Mouse (Mus musculus) CH12.LX (cell line): Measurements from ENCODE around the gene Arhgef7. TPM values are rescaled to one million over a fixed set of nuclear protein-coding genes. Genes with fewer than 3 reads are reported as not detected.

Experiments
- DNase-seq: peaks from one replicate; pipeline ENCODE4 v3.0.0-alpha.2; 2013; ENCODE audit errors: extremely low read depth
- H3K27ac ChIP-seq: 2 replicates; pipeline ENCODE4 v1.5.1; 2012; ENCODE audit warnings: low read depth, mild to moderate bottlenecking, control low read depth, moderate library complexity; ENCODE audit not compliant: insufficient read depth
- H3K27me3 ChIP-seq: replicated peaks from 2 replicates; pipeline ENCODE3; 2012; ENCODE audit warnings: inconsistent platforms
- H3K36me3 ChIP-seq, 2 experiments: replicated peaks in 1 of 2; 2 replicates each; pipeline versions ENCODE3 to v1.6.1; 2012; ENCODE audit warnings: inconsistent platforms in 1 of 2, low read length in 1 of 2, mild to moderate bottlenecking in 1 of 2, mixed read lengths in 1 of 2, moderate library complexity in 1 of 2; ENCODE audit not compliant: control insufficient read depth in 1 of 2, insufficient read depth in 1 of 2
- H3K4me1 ChIP-seq, 2 experiments: 2 replicates each; pipeline ENCODE4 v1.6.1; 2012; ENCODE audit warnings: inconsistent platforms in 1 of 2, moderate library complexity in 1 of 2; ENCODE audit not compliant: insufficient read depth in 2 of 2, control insufficient read depth in 1 of 2
- H3K4me2 ChIP-seq: 2 replicates; pipeline ENCODE4 v1.6.1; 2012; ENCODE audit warnings: low read depth, mild to moderate bottlenecking, control low read depth; ENCODE audit not compliant: poor library complexity, insufficient read depth, severe bottlenecking
- H3K4me3 ChIP-seq, 3 experiments: fragments of 150-350 bp in 1 of 3; sonication (generic) in 1 of 3; replicated peaks in 1 of 3; 2 replicates each; pipeline versions ENCODE3 to v1.5.1; 2011 to 2012; ENCODE audit warnings: low read depth in 2 of 3, low read length in 2 of 3, mild to moderate bottlenecking in 2 of 3, moderate library complexity in 2 of 3, control low read depth in 1 of 3, improper control_type of control experiment in 1 of 3, inconsistent platforms in 1 of 3, mixed read lengths in 1 of 3; ENCODE audit not compliant: poor library complexity in 1 of 3
- H3K79me2 ChIP-seq: replicated peaks from 2 replicates; pipeline ENCODE4 v1.6.1; 2012; ENCODE audit warnings: mild to moderate bottlenecking, moderate library complexity; ENCODE audit not compliant: control insufficient read depth, poor library complexity, insufficient read depth, severe bottlenecking; ENCODE audit errors: extremely low read depth
- H3K9ac ChIP-seq: 2 replicates; pipeline ENCODE4 v1.6.1; 2012; ENCODE audit warnings: low read depth, mild to moderate bottlenecking, control low read depth, moderate library complexity; ENCODE audit not compliant: insufficient read depth
- H3K9me3 ChIP-seq: replicated peaks from 2 replicates; pipeline ENCODE3; 2012; ENCODE audit warnings: low read length, inconsistent platforms, mixed read lengths
- BHLHE40 ChIP-seq: IDR thresholded peaks from 2 replicates; pipeline ENCODE4 v1.6.1; 2011; ENCODE audit warnings: mild to moderate bottlenecking, low read depth, low read length, improper control_type of control experiment
- CHD2 ChIP-seq: IDR thresholded peaks from 2 replicates; pipeline ENCODE4 v1.6.1; 2011; ENCODE audit warnings: low read length, improper control_type of control experiment
- CTCF ChIP-seq, 2 experiments: IDR thresholded peaks in 1 of 2; conservative IDR thresholded peaks in 1 of 2; 2 replicates each; pipeline ENCODE4 v1.5.1; 2011 to 2012; ENCODE audit warnings: low read depth in 2 of 2, low read length in 2 of 2, improper control_type of control experiment in 1 of 2, inconsistent platforms in 1 of 2, mild to moderate bottlenecking in 1 of 2, moderate library complexity in 1 of 2
- E2F4 ChIP-seq: IDR thresholded peaks from 2 replicates; pipeline ENCODE4 v1.6.1; 2011; ENCODE audit warnings: low read depth, low read length, improper control_type of control experiment; ENCODE audit not compliant: insufficient replicate concordance
- EP300 ChIP-seq: IDR thresholded peaks from 2 replicates; pipeline ENCODE4 v1.6.1; 2011; ENCODE audit warnings: low read length, improper control_type of control experiment
- ETS1 ChIP-seq: conservative IDR thresholded peaks from 2 replicates; pipeline ENCODE4 v1.6.1; 2012; ENCODE audit warnings: low read depth, mild to moderate bottlenecking, inconsistent platforms, low read length, improper control_type of control experiment, moderate library complexity
- GABPA ChIP-seq: IDR thresholded peaks from 2 replicates; pipeline ENCODE4 v1.6.1; 2012; ENCODE audit warnings: low read depth, low read length, improper control_type of control experiment, inconsistent platforms; ENCODE audit not compliant: insufficient replicate concordance
- IRF4 ChIP-seq: IDR thresholded peaks from 2 replicates; pipeline ENCODE4 v1.6.1; 2014; ENCODE audit warnings: low read depth, mild to moderate bottlenecking, inconsistent platforms, low read length, improper control_type of control experiment
- JUN ChIP-seq: IDR thresholded peaks from 2 replicates; pipeline ENCODE4 v1.6.1; 2011; ENCODE audit warnings: low read depth, mild to moderate bottlenecking, low read length, improper control_type of control experiment, moderate library complexity; ENCODE audit not compliant: insufficient read depth
- JUND ChIP-seq: conservative IDR thresholded peaks from 2 replicates; pipeline ENCODE4 v1.6.1; 2011; ENCODE audit warnings: low read depth, low read length, improper control_type of control experiment
- KAT2A ChIP-seq: IDR thresholded peaks from 2 replicates; pipeline ENCODE4 v1.6.1; 2012; ENCODE audit warnings: low read length, improper control_type of control experiment, inconsistent platforms; ENCODE audit not compliant: insufficient replicate concordance
- MAFK ChIP-seq: IDR thresholded peaks from 2 replicates; pipeline ENCODE4 v1.6.1; 2011; ENCODE audit warnings: low read length, improper control_type of control experiment; ENCODE audit not compliant: insufficient replicate concordance
- MAZ ChIP-seq: IDR thresholded peaks from 2 replicates; pipeline ENCODE4 v1.6.1; 2012; ENCODE audit warnings: low read depth, mild to moderate bottlenecking, inconsistent platforms, low read length, improper control_type of control experiment, moderate library complexity
- MEF2A ChIP-seq: IDR thresholded peaks from 2 replicates; pipeline ENCODE4 v1.6.1; 2014; ENCODE audit warnings: low read depth, mild to moderate bottlenecking, inconsistent platforms, low read length, improper control_type of control experiment, borderline replicate concordance
- NELFE ChIP-seq: IDR thresholded peaks from 2 replicates; pipeline ENCODE4 v1.6.1; 2011; ENCODE audit warnings: low read depth, low read length, improper control_type of control experiment
- NRF1 ChIP-seq: IDR thresholded peaks from 2 replicates; pipeline ENCODE4 v1.6.1; 2014; ENCODE audit warnings: low read depth, mild to moderate bottlenecking, inconsistent platforms, low read length, improper control_type of control experiment, moderate library complexity
- PAX5 ChIP-seq: IDR thresholded peaks from 2 replicates; pipeline ENCODE4 v1.6.1; 2012; ENCODE audit warnings: low read length, inconsistent platforms, mixed read lengths
- POLR2A ChIP-seq: IDR thresholded peaks from 2 replicates; pipeline ENCODE4 v1.6.1; 2011; ENCODE audit warnings: low read depth, mild to moderate bottlenecking, improper control_type of control experiment, low read length
- RCOR1 ChIP-seq: conservative IDR thresholded peaks from 2 replicates; pipeline ENCODE4 v1.6.1; 2012; ENCODE audit warnings: low read depth, mild to moderate bottlenecking, inconsistent platforms, low read length, improper control_type of control experiment
- SIN3A ChIP-seq: IDR thresholded peaks from 2 replicates; pipeline ENCODE4 v1.6.1; 2012; ENCODE audit warnings: low read length, improper control_type of control experiment, inconsistent platforms
- TBP ChIP-seq: conservative IDR thresholded peaks from 2 replicates; pipeline ENCODE4 v1.6.1; 2011; ENCODE audit warnings: low read depth, low read length, improper control_type of control experiment
- UBTF ChIP-seq: IDR thresholded peaks from 2 replicates; pipeline ENCODE4 v1.6.1; 2012; ENCODE audit warnings: low read depth, mild to moderate bottlenecking, inconsistent platforms, low read length, improper control_type of control experiment, moderate library complexity
- USF1 ChIP-seq: IDR thresholded peaks from 2 replicates; pipeline ENCODE4 v1.6.1; 2014; ENCODE audit warnings: low read depth, mild to moderate bottlenecking, inconsistent platforms, low read length, improper control_type of control experiment
- ZC3H11A ChIP-seq: IDR thresholded peaks from 2 replicates; pipeline ENCODE4 v1.6.1; 2012; ENCODE audit warnings: low read depth, mild to moderate bottlenecking, inconsistent platforms, low read length, improper control_type of control experiment
- ZKSCAN1 ChIP-seq: IDR thresholded peaks from 2 replicates; pipeline ENCODE4 v1.6.1; 2012; ENCODE audit warnings: low read depth, inconsistent platforms, low read length, improper control_type of control experiment, borderline replicate concordance
- ZMIZ1 ChIP-seq: IDR thresholded peaks from 2 replicates; pipeline ENCODE4 v1.6.1; 2012; ENCODE audit warnings: low read depth, mild to moderate bottlenecking, inconsistent platforms, low read length, improper control_type of control experiment
- ZNF384 ChIP-seq: IDR thresholded peaks from 2 replicates; pipeline ENCODE4 v1.6.1; 2012; ENCODE audit warnings: low read depth, low read length, improper control_type of control experiment, inconsistent platforms
- dilution Hi-C: fragments of 300-500 bp; cut with MboI; formaldehyde crosslinking; loops from 2 replicates; pipeline ENCODE4 v1.14.3; 2020; ENCODE audit warnings: low sequenced_read_pairs; ENCODE audit not compliant: extremely low pct_unique_long_range_greater_than_20kb, extremely low pct_ligation_motif_present
- in situ Hi-C: fragments of 300-500 bp; cut with MboI; formaldehyde crosslinking; loops from 3 replicates; pipeline ENCODE4 v1.14.3; 2019; ENCODE audit warnings: low sequenced_read_pairs, low pct_ligation_motif_present, low pct_unique_long_range_greater_than_20kb, mixed read lengths
- polyA plus RNA-seq: library from polyadenylated mRNA; unstranded; fragments of >175 nt; gene quantifications from 2 replicates; pipeline ENCODE4 v1.2.1, GENCODE M21; 2012; ENCODE audit warnings: low read depth; ENCODE audit not compliant: insufficient read length
- total RNA-seq, 2 experiments: library from RNA; depleted of rRNA; stranded (reverse); fragments of 300-350 nt in 1 of 2; fragments of >200 nt in 1 of 2; gene quantifications; 2 replicates each; pipeline ENCODE4 v1.2.3; 2012 to 2014

The Arhgef7 gene
- total and polyA plus RNA-seq, 3 experiments, result 8.5 to 28.7 (median 17.0) TPM

DNA sequence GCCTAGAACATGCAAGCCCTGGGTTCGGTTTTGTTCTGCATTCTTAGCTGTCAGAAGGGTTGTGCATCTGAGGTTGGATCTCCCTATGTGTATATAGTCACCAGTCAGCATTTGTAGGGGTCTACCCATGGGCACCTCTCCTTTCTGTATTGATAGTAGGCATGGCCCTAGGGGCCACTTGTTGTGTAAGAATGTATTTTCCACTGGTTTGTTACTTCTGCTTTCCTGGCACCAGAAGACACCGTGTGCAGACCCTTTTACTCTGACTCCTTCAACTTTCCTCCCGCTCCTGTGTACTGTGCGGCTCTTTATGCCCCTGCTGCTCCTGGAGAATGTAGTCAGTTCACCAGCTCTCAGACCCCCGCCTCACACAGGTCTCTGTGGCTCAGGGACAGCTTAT lies 80.5 kb downstream of the Arhgef7 start:
- Histone ChIP-seq H3K4me2 (no peak overlapping the region), H3K4me1 (no peaks in the 10 kb centered on the region), H3K36me3 (peaks cover 71 to 98% of the 10 kb centered on the region in 2 experiments), H3K79me2 (no peaks in the 10 kb centered on the region), H3K27me3 (no peaks in the 10 kb centered on the region), H3K9me3 (no peaks in the 10 kb centered on the region), H3K9ac (no peak overlapping the region), H3K27ac (no peak overlapping the region)
- dilution Hi-C loops, result no loop called here
- TF ChIP-seq NELFE (no peak), IRF4 (no peak), MAZ (no peak), ZMIZ1 (no peak), CTCF (conservative IDR thresholded peaks at IDR 0.05 in 1 of 2, IDR thresholded peaks at IDR 0.05 in 1 of 2; ENCODE audit: low read depth in 2 of 2, low read length in 2 of 2) (no peak), KAT2A (no peak), JUN (no peak), ZKSCAN1 (no peak), EP300 (no peak), USF1 (no peak), POLR2A (no peak), PAX5 (no peak), ZNF384 (no peak), TBP (no peak), SIN3A (no peak), GABPA (no peak), RCOR1 (no peak), MAFK (no peak)
- TF ChIP-seq, all 38 proteins: peak for 0
- H3K4me3 ChIP-seq, result no peak overlapping the region
- DNase-seq, result no peak
- in situ Hi-C loops, result no loop called here

- TF ChIP-seq JUN, result no peak
- TF ChIP-seq JUND, result no peak
- TF ChIP-seq UBTF, result no peak
- TF ChIP-seq ZC3H11A, result no peak
- no peak for TF ChIP-seq ETS1
- TF ChIP-seq CHD2, result no peak
- no peak for TF ChIP-seq BHLHE40
- no peak for TF ChIP-seq CTCF (conservative IDR thresholded peaks at IDR 0.05 in 1 of 2, IDR thresholded peaks at IDR 0.05 in 1 of 2; ENCODE audit: low read depth in 2 of 2, low read length in 2 of 2)
- no peak for TF ChIP-seq MAFK
- no peak for TF ChIP-seq POLR2A
- no peak for TF ChIP-seq IRF4
- TF ChIP-seq ZMIZ1, result no peak
- TF ChIP-seq MAZ, result no peak
- TF ChIP-seq ZKSCAN1, result no peak
- TF ChIP-seq MEF2A, result no peak
- no peak for TF ChIP-seq NELFE
- no peak for TF ChIP-seq E2F4
- no peak for TF ChIP-seq TBP
- TF ChIP-seq NRF1, result no peak
- Histone ChIP-seq H3K4me3 (no peak overlapping the region), H3K4me2 (no peak overlapping the region), H3K9ac (no peak overlapping the region), H3K9me3 (no peaks in the 10 kb centered on the region), H3K79me2 (no peaks in the 10 kb centered on the region), H3K27me3 (no peaks in the 10 kb centered on the region), H3K4me1 (no peaks in the 10 kb centered on the region), H3K36me3 (peaks cover 69 to 99% of the 10 kb centered on the region in 2 experiments), H3K27ac (no peak overlapping the region)
- in situ Hi-C loops (no loop called here), dilution Hi-C loops (no loop called here)
- no peak for DNase-seq
These were observed 82.9 kb downstream of the Arhgef7 start for GRCm38 (mm10) chr8:11810426-11810825.
